20 mouse cellular contexts compared by ENCODE assay signal in the genomic region with DNA sequence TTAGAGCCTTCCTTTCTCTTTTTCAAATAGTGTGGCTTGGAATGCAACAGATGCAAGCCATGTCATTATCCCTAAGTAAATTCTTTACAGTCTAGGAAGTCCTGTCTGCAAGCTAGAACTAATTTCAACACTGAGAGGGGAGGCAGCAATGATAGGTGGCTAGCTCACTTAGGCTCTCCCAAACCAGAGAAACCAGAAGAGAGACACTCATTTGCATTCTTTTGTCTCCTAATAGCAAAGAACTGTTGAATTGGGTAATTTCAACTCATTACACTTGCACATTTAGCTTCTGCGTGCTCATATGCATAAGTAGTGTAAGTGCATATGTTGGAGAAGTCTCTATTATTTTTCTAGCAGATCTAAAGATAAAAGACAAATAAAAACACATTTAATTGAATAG. TPM values are rescaled to one million over a fixed set of nuclear protein-coding genes. Genes with fewer than 3 reads are reported as not detected.
"Had no signal": no experiment of that assay in that cellular context is flagged by ENCODE, and none has a peak within 500 bp of the region (broad histone marks: within the 10 kb centered on the region; RNA-seq: fewer than 3 reads in every experiment).

No protein-coding gene starts in this region.

- H3K4me2 ChIP-seq: lung, embryonic 15.5 days; midbrain, embryonic 11.5 days; midbrain, embryonic 13.5 days; midbrain, embryonic 15.5 days; neural tube, embryonic 12.5 days; stomach, embryonic 15.5 days had no signal

- H3K4me1 ChIP-seq: lung, embryonic 15.5 days; megakaryocyte, embryonic 14.5 days; midbrain, embryonic 13.5 days; midbrain, embryonic 15.5 days; neural tube, embryonic 12.5 days; stomach, embryonic 15.5 days had no signal

- H3K9ac ChIP-seq: lung, embryonic 15.5 days; midbrain, embryonic 13.5 days; midbrain, embryonic 15.5 days; neural tube, embryonic 12.5 days; stomach, embryonic 15.5 days had no signal

- H3K36me3 ChIP-seq: lung, embryonic 15.5 days; midbrain, embryonic 13.5 days; midbrain, embryonic 15.5 days; neural tube, embryonic 12.5 days; stomach, embryonic 15.5 days had no signal

- H3K4me3 ChIP-seq: lung, embryonic 15.5 days; megakaryocyte, embryonic 14.5 days; midbrain, embryonic 13.5 days; midbrain, embryonic 15.5 days; neural tube, embryonic 12.5 days; stomach, embryonic 15.5 days had no signal

- H3K9me3 ChIP-seq: lung, embryonic 15.5 days; megakaryocyte, embryonic 14.5 days; midbrain, embryonic 13.5 days; midbrain, embryonic 15.5 days; neural tube, embryonic 12.5 days; stomach, embryonic 15.5 days had no signal

- H3K27me3 ChIP-seq: lung, embryonic 15.5 days; megakaryocyte, embryonic 14.5 days; midbrain, embryonic 13.5 days; midbrain, embryonic 15.5 days; neural tube, embryonic 12.5 days; stomach, embryonic 15.5 days had no signal

- ATAC-seq: lung, postnatal 0 days; midbrain, embryonic 13.5 days; midbrain, embryonic 15.5 days had no signal

- DNase-seq: lung, adult 2 months; lung, postnatal 14 days; lung, postnatal 36 days; right cerebral cortex, postnatal 14 days; thymus, adult 2 months; thymus, postnatal 25 days; thymus, postnatal 4 days had no signal

- H3K27ac ChIP-seq: lung, embryonic 15.5 days; macrophage; midbrain, embryonic 13.5 days; midbrain, embryonic 15.5 days; neural tube, embryonic 12.5 days; stomach, embryonic 15.5 days; stomach, postnatal 0 days had no signal

RNA-seq across cellular contexts. Expression of gene Gabrb3, which starts 28.7 kb away (rescaled TPM):
- total RNA-seq: megakaryocyte progenitor cell, adult 5-6 weeks; monocyte, adult 5-6 weeks had no signal
- polyA plus RNA-seq: macrophage; spleen, adult 2 months had no signal
